Mouse (Mus musculus) monocyte, adult 2 months (primary cell): Measurements from ENCODE around the gene Rbl1.
"Not testable (repeated sequence)": the region's sequence is repeated elsewhere in the genome, so short reads cannot be mapped to it uniquely, and the experiment has no call there.

Source experiments
- DNase-seq, 2 experiments: peaks; one replicate each; pipeline ENCODE4 v3.0.0; 2022; ENCODE audit warnings: low spot score in 2 of 2, low read depth in 1 of 2

Gene Rbl1

GRCm38 (mm10) chr2:157204366-157205218 is at the start of gene Rbl1:
TSS of gene Rbl1 (minus strand) at chr2:157204534.
- DNase-seq, result peak; percentile 68 to 74

GRCm38 (mm10) chr2:157248111-157248510 is 43.8 kb upstream of the Rbl1 start:
- no peak for DNase-seq

GRCm38 (mm10) chr2:157245603-157246002 is 41.3 kb upstream of the Rbl1 start:
- no peak for DNase-seq

GRCm38 (mm10) chr2:157245001-157245400 is 40.7 kb upstream of the Rbl1 start:
- no peak for DNase-seq

- DNase-seq, result no peak
Observed at GRCm38 (mm10) chr2:157235946-157236345, 31.6 kb upstream of the Rbl1 start.

- not testable (repeated sequence) for DNase-seq
Observed at GRCm38 (mm10) chr2:157221916-157222315, 17.6 kb upstream of the Rbl1 start.

- no peak for DNase-seq
Observed at GRCm38 (mm10) chr2:157220108-157220507, 15.8 kb upstream of the Rbl1 start.

GRCm38 (mm10) chr2:157211731-157212130 is 7.4 kb upstream of the Rbl1 start:
- no peak for DNase-seq

GRCm38 (mm10) chr2:157203459-157204365 is 622 bp downstream of the Rbl1 start:
- no peak for DNase-seq

GRCm38 (mm10) chr2:157203026-157203425 is 1.3 kb downstream of the Rbl1 start:
- DNase-seq, result no peak

GRCm38 (mm10) chr2:157202361-157202760 is 2.0 kb downstream of the Rbl1 start:
- DNase-seq, result no peak

GRCm38 (mm10) chr2:157201081-157201830 is 3.1 kb downstream of the Rbl1 start:
- DNase-seq, result peak in 1 of 2 experiments; percentile 32

- DNase-seq, result not testable (repeated sequence)
Observed at GRCm38 (mm10) chr2:157198405-157198804, 5.9 kb downstream of the Rbl1 start.

GRCm38 (mm10) chr2:157190651-157191050 is 13.7 kb downstream of the Rbl1 start:
- DNase-seq, result no peak

- DNase-seq, result no peak
Observed at GRCm38 (mm10) chr2:157187223-157187622, 17.1 kb downstream of the Rbl1 start.

GRCm38 (mm10) chr2:157186504-157186903 is 17.8 kb downstream of the Rbl1 start:
- DNase-seq, result no peak

GRCm38 (mm10) chr2:157185022-157185660 is 19.2 kb downstream of the Rbl1 start:
- no peak for DNase-seq

GRCm38 (mm10) chr2:157178167-157178566 is 26.2 kb downstream of the Rbl1 start:
- DNase-seq, result no peak

- no peak for DNase-seq
Observed at GRCm38 (mm10) chr2:157176248-157176647, 28.1 kb downstream of the Rbl1 start.

- DNase-seq, result no peak
Observed at GRCm38 (mm10) chr2:157174416-157174815, 29.9 kb downstream of the Rbl1 start.

GRCm38 (mm10) chr2:157173555-157173954 is 30.8 kb downstream of the Rbl1 start:
- no peak for DNase-seq
